Mouse (Mus musculus) c-Kit-positive CD71-positive TER-119-positive erythroid progenitor cells, embryonic 14.5 days (primary cell): Measurements from ENCODE around the gene Uba6.

ENCODE experiments used
- DNase-seq: peaks from one replicate; pipeline ENCODE4 v3.0.0-alpha.2; 2013; ENCODE audit warnings: low spot score

Uba6 gene

GRCm38 (mm10) chr5:86172449-86173161 lies at the start of gene Uba6:
Gene Uba6 (minus strand): TSS chr5:86172803.
- DNase-seq: peak; percentile 98

- no peak for DNase-seq
These were observed 25.2 kb upstream of the Uba6 start, which contains the start of gene Gnrhr for GRCm38 (mm10) chr5:86197801-86198200. Gene Gnrhr (minus strand): TSS chr5:86197901.

GRCm38 (mm10) chr5:86191356-86191755 lies 18.8 kb upstream of the Uba6 start:
- DNase-seq: no peak

GRCm38 (mm10) chr5:86190770-86191169 lies 18.2 kb upstream of the Uba6 start:
- peak; percentile 36 for DNase-seq

- no peak for DNase-seq
These were observed 17.7 kb upstream of the Uba6 start for GRCm38 (mm10) chr5:86190290-86190689.

GRCm38 (mm10) chr5:86187441-86187840 lies 14.8 kb upstream of the Uba6 start:
- DNase-seq: no peak

- DNase-seq: no peak
These were observed 1.2 kb upstream of the Uba6 start for GRCm38 (mm10) chr5:86173778-86174177.

- no peak for DNase-seq
These were observed 535 bp downstream of the Uba6 start for GRCm38 (mm10) chr5:86172088-86172448.

GRCm38 (mm10) chr5:86129828-86130227 lies 42.8 kb downstream of the Uba6 start:
- DNase-seq: no peak

- DNase-seq: no peak
These were observed 43.9 kb downstream of the Uba6 start for GRCm38 (mm10) chr5:86128749-86129148.

- DNase-seq: no peak
These were observed 54.0 kb downstream of the Uba6 start for GRCm38 (mm10) chr5:86118457-86119094.

GRCm38 (mm10) chr5:86113997-86114396 lies 58.6 kb downstream of the Uba6 start:
- no peak for DNase-seq

GRCm38 (mm10) chr5:86113037-86113436 lies 59.6 kb downstream of the Uba6 start:
- DNase-seq: no peak

- no peak for DNase-seq
These were observed 61.5 kb downstream of the Uba6 start for GRCm38 (mm10) chr5:86111074-86111473.

GRCm38 (mm10) chr5:86106610-86107009 lies 66.0 kb downstream of the Uba6 start:
- no peak for DNase-seq

- no peak for DNase-seq
These were observed 70.4 kb downstream of the Uba6 start for GRCm38 (mm10) chr5:86102176-86102575.

- no peak for DNase-seq
These were observed 72.0 kb downstream of the Uba6 start for GRCm38 (mm10) chr5:86100621-86101020.

- DNase-seq: no peak
These were observed 73.6 kb downstream of the Uba6 start for GRCm38 (mm10) chr5:86098988-86099387.

GRCm38 (mm10) chr5:86094754-86095153 lies 77.8 kb downstream of the Uba6 start:
- no peak for DNase-seq

GRCm38 (mm10) chr5:86086751-86087150 lies 85.9 kb downstream of the Uba6 start:
- DNase-seq: no peak

GRCm38 (mm10) chr5:86084979-86085378 lies 87.6 kb downstream of the Uba6 start:
- DNase-seq: no peak

GRCm38 (mm10) chr5:86083987-86084386 lies 88.6 kb downstream of the Uba6 start:
- DNase-seq: no peak

- DNase-seq: no peak
These were observed 93.8 kb downstream of the Uba6 start for GRCm38 (mm10) chr5:86078720-86079334.
